Mouse (Mus musculus): ENCODE data around the gene Jkamp.

DNA sequence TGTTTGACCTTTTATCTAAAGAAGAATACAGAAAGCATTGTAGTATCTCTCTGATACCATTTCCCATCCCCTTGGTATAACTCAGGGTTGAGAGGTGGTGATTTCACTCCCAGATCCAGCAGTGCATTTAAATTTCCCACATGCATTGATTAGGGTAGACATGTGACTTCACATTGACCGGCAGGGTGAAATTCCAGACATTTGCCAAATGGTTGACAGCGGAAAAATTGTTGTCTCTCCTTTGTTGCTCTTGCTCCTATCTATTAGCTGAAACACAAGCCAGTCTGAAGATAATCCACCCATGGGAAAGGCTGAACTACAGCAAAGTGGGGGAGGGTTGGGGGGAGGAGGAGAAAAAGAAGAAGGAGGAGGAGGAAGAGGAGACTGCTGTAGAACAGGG is 46.5 kb upstream of the Jkamp start:
- TF ChIP-seq GATA1 (IDR thresholded peaks at IDR 0.05; ENCODE audit: borderline replicate concordance, low read length) (no peak), FLI1 (IDR thresholded peaks at IDR 0.05; ENCODE audit: low read length) (no peak)

All from megakaryocyte, embryonic 14.5 days (primary cell).